Mouse (Mus musculus) small intestine, adult 2 months (tissue): Measurements from ENCODE around the gene L1cam. TPM values are rescaled to one million over a fixed set of nuclear protein-coding genes. Genes with fewer than 3 reads are reported as not detected.

Source experiments
- H3K27ac ChIP-seq: fragments of 200-500 bp; 2 replicates; pipeline ENCODE4 v1.5.1; 2012; ENCODE audit warnings: low read depth, low read length, control low read depth, inconsistent platforms; ENCODE audit not compliant: insufficient read depth
- H3K27me3 ChIP-seq: fragments of 200-500 bp; 2 replicates; pipeline ENCODE4 v1.6.1; 2012; ENCODE audit warnings: mild to moderate bottlenecking, moderate library complexity, low read length, inconsistent platforms; ENCODE audit not compliant: control insufficient read depth, insufficient read depth
- H3K36me3 ChIP-seq: fragments of 200-500 bp; 2 replicates; pipeline ENCODE4 v1.6.1; 2012; ENCODE audit warnings: mild to moderate bottlenecking, low read length, control low read depth, inconsistent platforms; ENCODE audit not compliant: control insufficient read depth, insufficient read depth
- H3K4me1 ChIP-seq: fragments of 200-500 bp; 2 replicates; pipeline ENCODE4 v1.6.1; 2012; ENCODE audit warnings: low read length, inconsistent platforms, mixed read lengths; ENCODE audit not compliant: control insufficient read depth, insufficient read depth, insufficient read length
- H3K4me3 ChIP-seq: fragments of 200-500 bp; 2 replicates; pipeline ENCODE4 v1.5.1; 2012; ENCODE audit warnings: low read depth, mild to moderate bottlenecking, control low read depth, inconsistent platforms, low read length, moderate library complexity
- CTCF ChIP-seq: fragments of 200-500 bp; IDR thresholded peaks from 2 replicates; pipeline ENCODE4 v1.5.1; 2012; ENCODE audit warnings: low read depth, mild to moderate bottlenecking, control low read depth, inconsistent platforms, low read length, moderate library complexity, mixed read lengths; ENCODE audit not compliant: insufficient replicate concordance, insufficient read length; ENCODE audit errors: extremely low read depth
- POLR2A ChIP-seq: fragments of 200-500 bp; IDR thresholded peaks from 2 replicates; pipeline ENCODE4 v1.6.1; 2012; ENCODE audit warnings: low read depth, mild to moderate bottlenecking, control low read depth, inconsistent platforms, low read length, moderate library complexity
- WGBS: fragments of 180-500 bp; shearing (Covaris S2); methylation state at CpG from one replicate; pipeline ENCODE4 v1.1.7; 2018; 5-methylcytosine and 5-hydroxymethylcytosine counted together
- polyA plus RNA-seq: library from polyadenylated mRNA; depleted of rRNA; stranded (reverse); fragments of >200 nt; gene quantifications from 2 replicates; pipeline ENCODE4 v1.2.3, GENCODE M21; 2012; rRNA removed

Gene L1cam
- polyA plus RNA-seq, 1 experiment, result 20.8 TPM

DNA sequence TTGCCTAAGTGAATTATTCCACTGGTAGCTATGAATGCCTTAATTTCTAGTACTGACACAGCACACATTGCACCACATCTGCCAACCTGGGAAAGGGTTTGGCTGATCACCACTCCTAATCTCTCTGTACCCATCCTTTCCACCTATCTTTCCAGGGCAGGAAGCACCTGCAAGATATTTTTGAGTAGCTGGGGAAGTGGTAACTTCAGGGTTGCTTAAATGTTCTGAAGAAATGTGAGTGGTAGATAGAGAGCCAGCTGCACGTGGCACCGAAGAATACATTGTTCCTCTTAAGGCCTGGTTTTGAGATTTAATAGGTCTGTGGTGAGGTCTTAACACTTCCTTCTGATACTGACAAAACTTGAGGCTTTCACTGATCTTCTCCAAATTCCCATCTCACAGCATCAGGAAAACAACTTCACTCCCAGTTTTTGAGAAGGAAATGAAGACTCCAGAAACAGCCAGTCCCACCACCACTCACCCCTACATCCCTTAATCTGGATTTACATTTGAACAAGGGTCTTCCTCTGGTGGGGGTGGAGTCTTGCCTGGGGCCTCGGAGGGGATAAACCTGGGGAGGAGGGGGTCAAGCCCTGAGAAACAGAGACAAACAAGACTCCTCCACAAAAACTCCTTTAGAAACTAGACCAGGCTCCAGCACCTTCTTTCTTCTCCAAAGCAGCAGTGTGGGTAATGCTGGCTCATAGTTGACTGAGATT is 79.2 kb downstream of the L1cam start:
- Histone ChIP-seq H3K4me3 (no peak overlapping the region), H3K36me3 (no peaks in the 10 kb centered on the region), H3K27ac (no peak overlapping the region), H3K27me3 (no peaks in the 10 kb centered on the region), H3K4me1 (0 out of 2 replicates have a peak, but pooled peaks cover 2% of the 10 kb centered on the region)
- 64% methylated on average over 3 of the region's 3 CpGs for WGBS
- TF ChIP-seq CTCF (no peak), POLR2A (no peak)

DNA sequence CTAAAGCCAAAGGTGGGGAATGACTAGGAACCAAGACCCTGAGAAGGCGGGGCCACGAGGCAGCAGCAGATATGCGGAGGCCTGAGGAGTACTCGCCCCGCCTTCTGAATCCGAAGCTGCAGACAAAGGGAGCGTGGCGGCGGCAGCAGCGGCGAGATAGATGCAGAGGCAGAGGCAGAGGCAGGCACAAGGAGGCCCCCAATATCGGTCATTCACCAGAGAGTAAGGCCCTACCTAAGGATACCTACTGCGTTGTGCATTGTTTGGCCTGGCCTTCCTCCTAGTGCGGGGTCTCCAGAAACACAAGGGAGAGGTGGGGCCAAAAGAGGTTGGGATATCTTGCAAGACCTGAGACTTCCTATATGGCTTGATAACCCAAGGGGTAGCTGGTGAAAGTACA is 80.8 kb downstream of the L1cam start:
- TF ChIP-seq CTCF (no peak), POLR2A (no peak)
- Histone ChIP-seq H3K36me3 (no peaks in the 10 kb centered on the region), H3K4me1 (0 out of 2 replicates have a peak, but pooled peaks cover 2% of the 10 kb centered on the region), H3K27ac (no peak overlapping the region), H3K27me3 (no peaks in the 10 kb centered on the region), H3K4me3 (no peak overlapping the region)
- WGBS, result 20% methylated on average over 14 of the region's 14 CpGs

DNA sequence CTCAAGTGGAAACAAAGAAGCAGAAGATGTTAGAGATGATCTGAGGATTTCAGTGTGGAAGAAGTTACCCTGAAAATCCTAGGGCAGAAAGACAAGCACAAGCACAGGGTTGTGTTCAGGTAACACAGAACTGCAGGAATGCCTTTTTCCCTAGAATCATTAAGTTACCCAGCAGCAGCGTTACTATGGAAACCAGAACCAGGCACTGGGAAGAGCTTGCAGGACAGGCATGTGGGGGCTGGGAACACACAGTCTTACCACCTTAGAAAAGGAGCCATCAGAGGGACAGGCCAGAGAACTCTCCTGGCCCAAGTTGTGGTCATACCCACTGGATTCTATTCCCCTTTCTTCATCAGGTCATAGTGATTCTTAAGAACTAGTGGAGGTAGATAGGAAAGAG is 90.1 kb downstream of the L1cam start:
- no peak for TF ChIP-seq CTCF
- TF ChIP-seq POLR2A, result no peak
- H3K27ac ChIP-seq, result no peak overlapping the region
- H3K4me1 ChIP-seq, result no peaks in the 10 kb centered on the region
- H3K27me3 ChIP-seq, result no peaks in the 10 kb centered on the region
- 48% methylated on average over 1 of the region's 1 CpGs for WGBS
- no peak overlapping the region for H3K4me3 ChIP-seq
- H3K36me3 ChIP-seq, result no peaks in the 10 kb centered on the region

Other genes starting within 250 kb of the L1cam start
- gene Pnck, start 236.0 kb downstream of the L1cam start, polyA plus RNA-seq, result 4.5 and 5.8 TPM in 2 replicates
- gene Slc6a8, start 223.0 kb downstream of the L1cam start, polyA plus RNA-seq, result 308 and 930 TPM in 2 replicates
- 19.0 and 33.3 TPM in 2 replicates for gene Bcap31, start 179.9 kb downstream of the L1cam start, polyA plus RNA-seq
- gene Abcd1, start 179.5 kb downstream of the L1cam start, polyA plus RNA-seq, result 49.3 and 99.9 TPM in 2 replicates
- gene Plxnb3, start 139.0 kb downstream of the L1cam start, polyA plus RNA-seq, result 0.22 and 0.38 TPM in 2 replicates
- gene Srpk3, start 121.7 kb downstream of the L1cam start, polyA plus RNA-seq, result 3.3 and 4.3 TPM in 2 replicates
- 177 and 266 TPM in 2 replicates for gene Idh3g, start 109.2 kb downstream of the L1cam start, polyA plus RNA-seq
- 190 and 210 TPM in 2 replicates for gene Ssr4, start 109.1 kb downstream of the L1cam start, polyA plus RNA-seq
- gene Pdzd4, start 71.1 kb downstream of the L1cam start, polyA plus RNA-seq, result 0.65 and 0.83 TPM in 2 replicates
- 0.09 TPM in 1 of 2 replicates, not detected in the other for gene Avpr2, start 4.0 kb downstream of the L1cam start, polyA plus RNA-seq
- 16.7 and 22.9 TPM in 2 replicates for gene Arhgap4, start 25.8 kb upstream of the L1cam start, polyA plus RNA-seq
- 33.3 and 50.5 TPM in 2 replicates for gene Naa10, start 25.8 kb upstream of the L1cam start, polyA plus RNA-seq
- 2.4 and 4.2 TPM in 2 replicates for gene Renbp, start 34.7 kb upstream of the L1cam start, polyA plus RNA-seq
- gene Hcfc1, start 70.3 kb upstream of the L1cam start, polyA plus RNA-seq, result 38.2 and 53.4 TPM in 2 replicates
- 85.9 and 96.8 TPM in 2 replicates for gene Irak1, start 127.8 kb upstream of the L1cam start, polyA plus RNA-seq
- gene Opn1mw, start 231.4 kb upstream of the L1cam start, polyA plus RNA-seq, result not detected in 2 replicates
- gene Mecp2, start 239.3 kb upstream of the L1cam start, polyA plus RNA-seq, result 1.3 and 3.0 TPM in 2 replicates